Mouse (Mus musculus): Measurements from ENCODE around the gene Nbas.

Nbas gene

DNA sequence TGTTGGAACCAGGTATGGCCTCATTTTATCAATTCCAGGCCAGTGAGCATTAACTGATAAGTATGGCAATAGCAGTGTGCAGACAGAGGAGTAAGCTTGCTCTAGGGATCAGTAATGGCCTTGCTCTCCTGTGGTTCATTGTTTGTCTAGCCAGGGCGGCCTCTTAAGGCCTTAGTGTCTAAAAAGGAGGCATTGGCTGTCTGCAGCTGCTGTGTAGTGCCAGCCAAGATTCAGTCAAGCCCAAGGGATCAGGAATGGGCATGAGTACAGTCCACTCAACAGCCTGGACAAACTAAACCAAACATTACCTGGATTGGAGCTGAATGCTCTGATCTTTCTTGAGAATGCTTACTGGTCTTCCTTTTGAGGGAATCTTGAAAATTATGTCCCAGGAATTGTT, 120.7 kb downstream of the Nbas start:
- DNase-seq (ENCODE audit: low spot score in 2 of 2): no peak

DNA sequence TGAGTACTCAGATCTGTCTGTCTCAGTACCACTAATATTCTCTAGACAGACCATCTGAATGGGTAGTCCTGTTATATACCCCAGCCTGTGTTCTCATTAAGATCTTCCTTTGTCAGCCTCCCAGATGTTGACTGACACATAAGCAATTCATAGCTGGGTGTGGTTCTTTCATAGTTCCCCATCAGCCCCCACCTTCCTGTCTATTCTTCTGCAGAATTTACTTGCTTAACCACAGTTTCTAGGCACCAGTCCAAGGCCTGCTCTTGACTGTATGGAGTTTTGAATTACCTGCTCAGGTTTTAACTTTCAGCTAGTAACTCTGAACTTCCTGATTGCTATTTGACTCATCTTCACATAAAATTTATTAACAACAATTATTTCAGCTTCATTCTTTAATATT, 141.3 kb downstream of the Nbas start:
- no peak for DNase-seq (ENCODE audit: low spot score in 2 of 2)

DNA sequence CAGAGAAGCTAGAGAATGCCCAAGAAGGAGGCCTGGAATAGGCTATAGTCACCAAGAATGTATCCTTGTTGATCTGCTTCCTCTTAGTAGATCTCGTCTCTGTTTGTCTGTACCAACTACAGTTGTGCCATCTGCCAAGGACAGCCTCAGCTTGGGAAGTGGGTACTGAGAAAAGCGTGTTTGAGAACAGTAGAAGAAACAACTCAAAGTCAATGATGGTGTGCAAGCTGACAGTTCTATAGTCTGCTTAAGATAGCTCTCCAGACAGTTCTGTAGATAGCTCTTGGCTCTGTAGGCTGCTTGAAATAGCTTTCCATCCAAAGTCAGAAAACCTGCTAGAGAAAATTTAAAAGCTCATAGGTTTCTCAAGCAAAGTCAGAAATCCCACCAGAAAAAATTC, 149.7 kb downstream of the Nbas start:
- peak; percentile 15 to 53 for DNase-seq (ENCODE audit: low spot score in 2 of 2)

- no peak for DNase-seq (ENCODE audit: low spot score in 2 of 2)
Observed at GRCm38 (mm10) chr12:13430219-13430618, 161.3 kb downstream of the Nbas start.

GRCm38 (mm10) chr12:13444653-13445431, 175.9 kb downstream of the Nbas start:
- DNase-seq (ENCODE audit: low spot score in 2 of 2): no peak

GRCm38 (mm10) chr12:13445486-13446065, 176.6 kb downstream of the Nbas start:
- no peak for DNase-seq (ENCODE audit: low spot score in 2 of 2)

DNA sequence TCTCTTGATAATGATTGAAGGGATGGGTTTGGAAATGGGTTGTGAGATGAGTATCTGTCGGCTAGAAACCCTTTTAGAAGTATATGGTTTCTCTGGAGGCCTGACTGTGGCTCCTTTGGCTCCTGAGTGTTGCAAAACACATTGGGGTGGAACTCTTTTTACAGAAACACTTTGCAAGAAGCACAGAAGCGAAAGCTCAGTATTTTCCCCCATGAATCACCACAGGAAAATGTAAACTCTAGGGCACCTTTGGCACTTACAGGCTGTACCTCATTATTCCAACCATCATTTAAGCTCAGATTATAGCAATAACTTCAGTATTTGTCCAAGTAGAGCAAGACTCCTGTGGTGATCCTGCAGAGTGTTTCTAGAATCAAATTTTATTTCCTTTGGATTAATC, 180.0 kb downstream of the Nbas start:
- DNase-seq (ENCODE audit: low spot score in 2 of 2): no peak

- no peak for DNase-seq (ENCODE audit: low spot score in 2 of 2)
Observed at GRCm38 (mm10) chr12:13452050-13452449, 183.1 kb downstream of the Nbas start.

- no peak for DNase-seq (ENCODE audit: low spot score in 2 of 2)
Observed at GRCm38 (mm10) chr12:13460223-13460853, 191.4 kb downstream of the Nbas start.

DNA sequence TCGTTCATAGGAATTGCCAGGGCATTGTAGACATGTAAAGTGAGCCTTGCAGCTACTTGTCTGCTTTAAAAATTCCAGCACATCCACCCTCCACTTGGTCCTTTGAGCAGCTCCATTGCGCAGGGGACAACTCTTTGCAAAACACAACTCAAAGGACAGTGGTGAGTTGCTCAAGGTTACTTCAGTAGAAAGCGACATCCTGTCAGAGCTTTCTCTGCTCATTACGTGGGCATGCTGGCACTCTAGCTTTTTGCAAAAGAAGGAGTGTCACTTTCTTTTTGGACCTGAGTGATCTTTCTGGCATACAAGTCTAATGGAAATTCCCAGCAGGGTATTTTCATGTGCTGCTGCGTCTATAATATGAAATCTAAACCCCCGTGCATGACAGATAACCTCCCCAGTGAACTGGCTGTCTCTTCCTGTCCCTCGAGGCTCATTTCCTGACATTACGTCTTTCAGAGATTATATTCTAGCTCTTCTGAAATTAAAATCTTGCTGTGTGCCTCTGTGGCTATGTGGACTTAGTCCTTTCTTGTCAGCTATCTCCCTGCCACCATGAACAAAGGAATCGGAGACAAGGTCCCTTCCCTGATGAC, 192.7 kb downstream of the Nbas start:
- no peak for DNase-seq (ENCODE audit: low spot score in 2 of 2)

DNA sequence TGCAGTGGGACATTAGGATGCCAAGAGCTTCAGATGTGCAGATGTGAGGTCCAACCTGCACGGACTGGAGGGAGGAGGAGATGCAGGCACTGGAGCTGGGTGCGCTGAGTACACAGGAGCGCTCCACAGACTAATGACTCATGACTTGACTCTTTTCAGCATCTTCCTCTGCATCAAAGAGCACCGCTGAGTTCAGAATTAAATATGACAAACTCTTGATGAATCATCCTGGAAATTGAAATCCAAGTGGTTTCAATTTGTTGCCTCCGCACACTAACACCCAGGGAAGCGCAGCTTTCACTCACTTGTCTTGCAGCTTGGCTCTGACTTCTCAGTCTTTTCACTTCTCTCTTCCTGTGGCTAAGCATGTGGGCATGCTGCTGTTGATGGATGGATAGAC, 193.5 kb downstream of the Nbas start:
- peak; percentile 48 to 49 for DNase-seq (ENCODE audit: low spot score in 2 of 2)

GRCm38 (mm10) chr12:13465554-13465953, 196.6 kb downstream of the Nbas start:
- no peak for DNase-seq (ENCODE audit: low spot score in 2 of 2)

GRCm38 (mm10) chr12:13474881-13475280, 205.9 kb downstream of the Nbas start:
- no peak for DNase-seq (ENCODE audit: low spot score in 2 of 2)

DNA sequence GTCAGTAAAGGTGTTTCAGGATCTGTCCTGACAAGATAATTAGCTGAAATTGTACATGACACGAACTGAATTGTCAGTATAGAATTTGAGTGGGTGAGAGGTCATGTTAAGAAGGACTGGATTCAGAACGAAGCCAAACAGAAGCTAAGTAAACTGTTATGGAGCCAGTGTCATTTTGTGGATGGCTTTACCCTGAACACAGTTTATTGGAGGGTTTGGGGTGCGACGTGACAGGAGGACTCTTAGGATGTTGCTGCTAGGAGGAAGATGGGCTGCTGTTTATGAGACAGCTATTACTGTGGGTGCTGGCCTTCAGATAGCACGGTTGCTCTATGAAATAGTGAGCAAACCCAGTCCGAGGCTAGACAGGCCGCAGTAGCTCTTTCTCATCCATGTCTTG, 210.2 kb downstream of the Nbas start:
- no peak for DNase-seq (ENCODE audit: low spot score in 2 of 2)

DNA sequence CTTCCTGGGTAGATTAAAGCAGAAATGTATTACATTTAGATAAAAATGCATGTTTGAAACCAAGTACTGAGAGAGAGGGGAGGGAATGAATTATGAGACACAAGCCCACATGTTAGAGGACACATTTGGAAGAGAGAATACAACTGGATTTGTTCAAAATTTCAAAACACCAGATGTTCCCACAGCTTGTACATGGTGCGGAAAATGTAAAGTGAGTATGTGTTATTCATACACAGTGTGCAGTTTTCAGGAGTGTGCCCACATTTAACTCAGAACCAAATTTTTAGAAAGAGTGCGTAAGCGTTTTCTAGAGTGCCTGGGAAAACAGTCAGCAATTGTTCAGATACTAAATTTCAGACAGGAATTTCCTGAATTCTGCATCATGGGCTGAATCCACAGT, 217.3 kb downstream of the Nbas start:
- peak; percentile 9 to 53 for DNase-seq (ENCODE audit: low spot score in 2 of 2)

GRCm38 (mm10) chr12:13497211-13497610, 228.3 kb downstream of the Nbas start:
- no peak for DNase-seq (ENCODE audit: low spot score in 2 of 2)

GRCm38 (mm10) chr12:13499237-13499889, 230.4 kb downstream of the Nbas start:
- no peak for DNase-seq (ENCODE audit: low spot score in 2 of 2)

DNA sequence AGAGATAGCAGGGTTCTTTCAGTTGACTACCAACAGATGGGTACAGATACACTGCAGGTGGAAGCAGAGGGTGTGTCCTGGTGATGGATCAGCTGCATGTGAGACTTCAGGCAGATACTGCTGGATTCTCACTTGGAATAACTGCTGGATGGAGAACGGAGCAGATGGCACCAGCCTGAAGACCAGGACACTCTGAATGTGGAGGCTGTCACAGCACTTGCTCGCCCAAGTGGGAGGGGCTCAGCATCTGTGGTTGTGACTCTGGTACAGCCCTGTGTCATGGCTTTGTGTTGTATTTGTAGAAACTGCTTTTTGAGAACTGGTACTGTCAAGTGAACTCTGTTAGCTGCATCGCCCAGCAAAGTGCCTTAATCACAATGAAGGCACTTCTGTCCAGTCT, 231.3 kb downstream of the Nbas start:
- peak; percentile 2 to 9 for DNase-seq (ENCODE audit: low spot score in 2 of 2)

- DNase-seq (ENCODE audit: low spot score in 2 of 2): no peak
Observed at GRCm38 (mm10) chr12:13504771-13505444, 236.0 kb downstream of the Nbas start.

- no peak for DNase-seq (ENCODE audit: low spot score in 2 of 2)
Observed at GRCm38 (mm10) chr12:13518082-13518481, 249.1 kb downstream of the Nbas start.

GRCm38 (mm10) chr12:13519413-13519812, 250.5 kb downstream of the Nbas start:
- DNase-seq (ENCODE audit: low spot score in 2 of 2): no peak

All from frontal cortex, postnatal 36 days (tissue).